Mouse (Mus musculus): Measurements from ENCODE around the gene Fam189a1.

Gene Fam189a1

DNA sequence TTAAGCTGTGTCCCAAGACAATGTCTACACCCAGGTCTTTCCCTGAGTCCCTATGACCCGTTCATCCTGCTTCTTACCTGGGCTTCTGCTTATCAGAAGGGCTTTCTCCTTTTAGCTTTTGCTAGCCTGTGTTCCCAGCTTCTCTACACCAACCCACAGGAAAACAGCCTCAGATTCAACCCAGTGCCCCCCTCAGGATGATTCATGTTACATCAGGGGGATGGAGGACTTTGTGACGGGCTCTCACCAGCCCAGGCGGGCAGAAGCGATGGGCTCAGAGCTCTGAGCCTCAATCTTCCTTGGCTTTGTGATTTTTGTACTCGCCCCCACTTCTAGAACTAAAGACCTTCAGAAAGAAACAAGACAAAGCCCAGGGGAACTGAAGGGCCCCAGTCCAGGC is 335.3 kb downstream of the Fam189a1 start:
- DNase-seq (ENCODE audit: low spot score in 2 of 2): no peak

DNA sequence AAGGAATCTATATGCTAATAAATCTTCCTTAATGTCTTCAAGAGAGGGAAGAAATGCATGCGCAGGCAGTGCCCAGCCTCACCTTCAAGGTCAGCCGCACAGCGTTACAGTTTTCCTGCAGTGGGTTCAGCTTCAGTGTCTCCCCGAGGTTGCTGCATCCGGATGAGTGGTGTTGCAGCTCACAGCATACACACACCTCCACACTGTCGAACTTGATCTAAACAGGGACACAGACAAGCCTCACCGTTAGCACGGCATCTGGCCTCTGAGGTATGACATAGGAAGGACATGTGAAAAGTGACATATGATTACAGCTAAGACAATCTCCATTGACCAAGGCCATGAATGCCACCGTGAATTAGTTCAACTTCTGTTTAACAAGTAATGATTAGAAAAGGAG is 336.7 kb downstream of the Fam189a1 start:
- DNase-seq (ENCODE audit: low spot score in 2 of 2): no peak

GRCm38 (mm10) chr7:64808876-64809275 is 347.5 kb downstream of the Fam189a1 start:
- DNase-seq (ENCODE audit: low spot score in 2 of 2): no peak

DNA sequence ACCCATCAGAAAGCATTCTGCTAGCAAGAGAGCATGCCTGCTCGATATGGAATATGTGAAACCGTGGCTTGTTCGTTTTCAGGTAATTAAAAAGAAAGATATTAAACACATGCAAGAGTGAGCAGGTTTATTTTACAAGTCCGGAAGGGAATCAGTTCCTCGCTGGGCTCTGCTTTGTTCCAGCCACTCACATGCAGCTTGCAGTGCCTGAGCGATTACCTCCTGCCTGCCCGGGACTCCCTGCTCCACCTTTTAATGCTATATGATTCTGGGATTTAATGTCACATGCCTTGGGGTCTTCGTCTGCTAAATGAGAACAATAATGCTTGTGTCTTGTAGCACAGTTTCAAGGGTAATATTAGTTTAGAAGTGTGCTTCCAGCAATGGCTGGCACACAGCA is 351.3 kb downstream of the Fam189a1 start:
- no peak for DNase-seq (ENCODE audit: low spot score in 2 of 2)

GRCm38 (mm10) chr7:64795554-64795953 is 360.8 kb downstream of the Fam189a1 start:
- DNase-seq (ENCODE audit: low spot score in 2 of 2): no peak

DNA sequence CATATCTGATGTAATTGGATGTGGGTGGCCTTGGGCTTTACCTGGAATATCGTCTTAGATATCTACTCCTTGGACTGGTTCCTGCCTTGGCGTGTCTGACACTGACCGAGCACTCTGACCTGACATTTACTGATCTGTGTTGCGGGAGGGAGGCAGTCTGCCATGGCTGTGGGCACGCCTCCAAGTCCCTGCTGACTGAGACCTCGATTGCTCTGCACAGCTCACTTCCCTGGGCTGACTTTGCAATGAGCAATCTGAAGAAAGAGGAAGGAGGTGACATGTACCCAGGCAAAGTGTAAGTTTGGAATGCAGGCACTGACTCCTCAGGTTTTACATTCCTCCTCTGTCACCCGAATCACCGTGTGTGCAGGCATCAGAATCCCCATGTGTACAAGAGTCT is 364.3 kb downstream of the Fam189a1 start:
- DNase-seq (ENCODE audit: low spot score in 2 of 2): no peak

GRCm38 (mm10) chr7:64791145-64791544 is 365.2 kb downstream of the Fam189a1 start:
- no peak for DNase-seq (ENCODE audit: low spot score in 2 of 2)

DNA sequence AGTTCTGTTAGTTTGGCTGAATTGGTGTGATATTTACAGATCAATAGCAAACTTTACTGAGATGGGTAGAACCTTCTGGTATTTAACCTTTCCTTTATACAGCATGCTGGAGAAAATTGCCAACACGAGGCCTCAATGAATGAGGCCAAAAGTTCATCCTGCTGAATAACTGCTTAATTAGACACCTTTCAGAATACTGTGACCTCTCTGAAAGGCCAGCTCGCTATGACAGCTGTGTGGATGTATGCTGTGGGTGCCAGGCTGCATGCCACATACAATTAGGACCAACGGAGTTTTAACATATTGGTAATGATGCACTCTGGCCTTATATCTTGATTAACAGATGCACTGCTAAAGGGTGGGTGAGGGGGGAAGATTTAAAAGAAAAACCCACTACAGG is 371.3 kb downstream of the Fam189a1 start:
- no peak for DNase-seq (ENCODE audit: low spot score in 2 of 2)

DNA sequence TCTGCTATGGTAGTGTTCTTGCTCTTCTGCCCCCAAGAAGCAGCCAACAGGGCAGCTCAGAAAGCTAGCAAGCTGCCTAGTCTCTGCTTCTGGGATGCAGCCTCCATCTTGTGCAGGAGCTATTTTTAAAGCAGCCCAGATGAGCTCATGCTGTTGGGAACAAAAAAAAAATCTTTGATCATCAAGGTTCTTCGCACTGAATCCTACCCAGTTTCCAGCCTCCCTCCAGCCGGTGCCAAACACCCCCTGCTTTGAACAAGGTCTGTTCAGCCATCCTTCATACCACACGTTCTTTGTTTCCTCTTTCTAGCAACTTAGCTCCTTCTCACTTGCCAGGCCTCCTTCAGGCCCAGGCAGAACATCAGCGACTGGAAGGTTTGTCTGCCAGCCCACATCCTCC is 376.9 kb downstream of the Fam189a1 start:
- peak; percentile 36 to 53 for DNase-seq (ENCODE audit: low spot score in 2 of 2)

DNA sequence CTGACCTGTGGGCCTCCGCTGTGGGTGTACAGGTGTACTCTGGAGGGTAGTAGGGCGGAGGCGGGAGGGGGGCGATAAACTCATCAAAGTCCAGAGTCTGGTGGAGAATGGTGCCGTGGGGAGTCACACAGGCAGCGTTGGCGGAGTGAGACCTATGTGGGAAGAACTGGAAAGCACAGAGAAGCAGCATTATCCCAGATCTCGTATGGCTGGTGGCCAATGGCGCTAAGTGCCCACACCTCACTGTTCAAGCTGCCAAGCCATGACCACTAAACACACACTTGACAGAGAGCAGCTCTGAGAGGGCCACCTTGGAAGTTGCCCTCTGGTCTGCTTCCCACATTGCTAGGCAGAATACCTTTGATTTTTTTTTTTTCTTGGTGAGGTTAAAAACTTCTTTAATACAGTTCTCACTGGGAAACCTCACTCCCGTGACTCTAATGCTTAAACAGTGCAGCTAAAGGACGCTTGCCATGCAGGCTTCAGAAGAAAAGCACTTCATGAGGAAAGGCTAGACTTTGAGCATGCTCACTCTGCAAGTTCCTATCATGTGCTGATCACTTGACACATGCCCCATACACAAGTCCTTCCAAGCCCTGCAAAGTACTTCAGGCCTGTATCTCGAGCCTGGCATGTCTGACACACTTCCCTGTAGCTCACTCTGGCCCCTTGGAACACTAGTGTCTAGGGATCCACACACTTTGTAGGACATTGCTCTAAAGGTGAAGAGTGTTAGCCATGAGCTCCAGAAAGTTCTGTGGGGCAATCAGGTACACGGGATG is 379.5 kb downstream of the Fam189a1 start:
- no peak for DNase-seq (ENCODE audit: low spot score in 2 of 2)

GRCm38 (mm10) chr7:64773465-64773864 is 382.9 kb downstream of the Fam189a1 start:
- no peak for DNase-seq (ENCODE audit: low spot score in 2 of 2)

- DNase-seq (ENCODE audit: low spot score in 2 of 2): no peak
Observed at GRCm38 (mm10) chr7:64770779-64771390, 385.5 kb downstream of the Fam189a1 start.

- DNase-seq (ENCODE audit: low spot score in 2 of 2): no peak
Observed at GRCm38 (mm10) chr7:64769768-64770167, 386.6 kb downstream of the Fam189a1 start.

DNA sequence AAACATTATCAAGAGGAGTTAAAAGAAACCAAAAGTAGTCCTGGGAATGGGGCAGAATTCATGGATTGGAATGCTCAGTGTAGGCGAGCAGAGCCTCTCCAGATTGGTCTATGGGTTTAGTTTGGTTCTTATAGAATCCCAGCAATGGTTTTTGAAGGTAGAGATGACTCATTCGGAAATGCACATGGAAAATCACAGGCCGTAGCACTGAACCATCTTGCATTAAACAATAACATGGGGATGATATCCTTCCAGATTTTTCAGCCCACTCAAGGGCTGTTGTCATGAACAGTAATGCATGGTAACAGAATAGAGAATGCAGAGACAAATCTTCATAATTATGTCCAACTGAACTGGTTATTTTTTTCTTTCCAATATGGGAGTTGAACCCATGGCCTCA is 390.8 kb downstream of the Fam189a1 start:
- DNase-seq (ENCODE audit: low spot score in 2 of 2): no peak

DNA sequence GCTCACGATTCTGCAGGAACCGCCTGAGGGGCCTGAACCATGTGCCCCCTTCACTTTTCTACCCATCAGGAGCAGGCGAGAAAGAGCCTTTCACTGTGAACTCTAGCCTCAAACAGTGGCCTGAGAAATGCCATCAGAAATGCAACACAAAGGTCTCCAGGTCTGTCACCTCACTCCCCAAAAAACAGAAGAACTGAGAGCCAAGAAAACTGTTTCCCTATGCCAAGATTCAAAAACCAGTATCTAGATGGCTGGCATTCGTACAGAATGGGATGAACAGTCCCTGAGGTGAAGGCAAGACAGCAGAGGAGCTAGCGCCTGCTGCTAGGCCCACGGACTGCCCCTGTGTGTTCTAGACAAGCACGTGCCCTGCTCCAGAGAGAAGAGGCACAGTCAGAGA is 401.2 kb downstream of the Fam189a1 start:
- no peak for DNase-seq (ENCODE audit: low spot score in 2 of 2)

- DNase-seq (ENCODE audit: low spot score in 2 of 2): no peak
Observed at GRCm38 (mm10) chr7:64754161-64754560, 402.2 kb downstream of the Fam189a1 start.

DNA sequence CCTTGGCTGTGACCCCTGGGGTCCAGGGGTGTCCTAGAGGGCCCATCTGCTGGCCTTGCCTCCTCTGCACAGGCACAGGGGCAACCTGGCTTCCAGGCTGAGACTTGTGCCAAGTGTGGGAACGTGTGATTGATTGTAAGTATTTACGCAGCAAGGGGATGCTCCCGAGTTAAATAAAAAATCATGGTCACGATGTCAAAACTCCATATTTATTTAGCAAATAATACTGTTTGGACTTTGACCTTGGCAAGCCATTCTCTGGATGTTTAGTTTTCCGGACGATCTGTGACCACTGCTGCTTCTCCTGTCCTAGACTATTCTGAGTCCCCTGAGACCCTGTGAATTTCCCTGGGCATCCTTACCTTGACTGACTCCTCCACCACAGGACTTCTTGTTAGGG is 402.7 kb downstream of the Fam189a1 start:
- DNase-seq (ENCODE audit: low spot score in 2 of 2): no peak

- DNase-seq (ENCODE audit: low spot score in 2 of 2): peak in 1 of 2 experiments; percentile 52
Observed at GRCm38 (mm10) chr7:64752133-64752532, 404.2 kb downstream of the Fam189a1 start.

DNA sequence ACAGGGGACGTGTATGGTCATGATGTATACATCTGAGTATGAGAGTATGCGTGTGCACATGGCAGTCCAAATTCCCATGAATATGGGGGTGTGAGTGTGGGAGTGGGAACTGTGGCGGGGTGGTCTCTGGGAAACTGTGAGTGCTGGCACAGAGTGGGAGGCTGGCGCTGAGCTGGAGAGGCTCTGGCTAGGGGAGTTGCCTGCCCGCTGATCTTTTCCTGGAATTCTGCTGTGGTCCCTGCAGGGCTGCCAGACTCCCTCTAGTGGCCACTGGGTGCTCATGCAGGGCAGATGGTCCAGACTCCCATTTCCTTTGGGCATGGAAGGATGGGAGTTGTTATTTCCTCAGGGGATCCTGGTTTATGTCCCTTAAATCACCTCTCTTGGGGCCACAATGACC is 404.9 kb downstream of the Fam189a1 start:
- peak; percentile 59 for DNase-seq (ENCODE audit: low spot score in 2 of 2)

- DNase-seq (ENCODE audit: low spot score in 2 of 2): no peak
Observed at GRCm38 (mm10) chr7:64743610-64744009, 412.8 kb downstream of the Fam189a1 start.

- DNase-seq (ENCODE audit: low spot score in 2 of 2): peak; percentile 78 to 92
Observed at GRCm38 (mm10) chr7:64741333-64742307, 414.8 kb downstream of the Fam189a1 start.

GRCm38 (mm10) chr7:64739131-64739530 is 417.2 kb downstream of the Fam189a1 start:
- no peak for DNase-seq (ENCODE audit: low spot score in 2 of 2)
